Mouse (Mus musculus) c-Kit-negative CD71-positive TER-119-positive erythroid progenitor cells, embryonic 14.5 days (primary cell): ENCODE results near the gene Klhl36.
"Not testable (repeated sequence)": the region's sequence is repeated elsewhere in the genome, so short reads cannot be mapped to it uniquely, and the experiment has no call there.

Source experiments
- DNase-seq: peaks from one replicate; pipeline ENCODE4 v3.0.0-alpha.2; 2013; ENCODE audit warnings: low read depth, low spot score

The Klhl36 gene

GRCm38 (mm10) chr8:119835270-119835669, 26.8 kb upstream of the Klhl36 start:
- DNase-seq: no peak

- DNase-seq: no peak
These were observed 25.2 kb upstream of the Klhl36 start for GRCm38 (mm10) chr8:119836831-119837230.

- no peak for DNase-seq
These were observed 24.5 kb upstream of the Klhl36 start for GRCm38 (mm10) chr8:119837553-119838071.

GRCm38 (mm10) chr8:119838100-119838982, 23.7 kb upstream of the Klhl36 start:
- no peak for DNase-seq

GRCm38 (mm10) chr8:119838983-119839340, 23.1 kb upstream of the Klhl36 start:
- DNase-seq: no peak

- DNase-seq: no peak
These were observed 22.5 kb upstream of the Klhl36 start for GRCm38 (mm10) chr8:119839419-119840021.

- peak; percentile 75 for DNase-seq
These were observed 21.7 kb upstream of the Klhl36 start, which contains the start of gene Cotl1 for GRCm38 (mm10) chr8:119840275-119840808. Cotl1 (minus strand) TSS chr8:119840544.

- DNase-seq: no peak
These were observed 21.1 kb upstream of the Klhl36 start for GRCm38 (mm10) chr8:119840905-119841411.

GRCm38 (mm10) chr8:119843444-119843843, 18.6 kb upstream of the Klhl36 start:
- peak; percentile 52 for DNase-seq

GRCm38 (mm10) chr8:119844577-119844976, 17.5 kb upstream of the Klhl36 start:
- DNase-seq: no peak

- not testable (repeated sequence) for DNase-seq
These were observed 16.3 kb upstream of the Klhl36 start for GRCm38 (mm10) chr8:119845741-119846140.

GRCm38 (mm10) chr8:119847232-119847922, 14.7 kb upstream of the Klhl36 start:
- no peak for DNase-seq

- no peak for DNase-seq
These were observed 8.5 kb upstream of the Klhl36 start for GRCm38 (mm10) chr8:119853521-119853920.

- no peak for DNase-seq
These were observed 8.0 kb upstream of the Klhl36 start for GRCm38 (mm10) chr8:119854035-119854434.

- no peak for DNase-seq
These were observed 6.4 kb upstream of the Klhl36 start for GRCm38 (mm10) chr8:119855656-119856055.

- DNase-seq: no peak
These were observed 4.3 kb upstream of the Klhl36 start for GRCm38 (mm10) chr8:119857767-119858166.

GRCm38 (mm10) chr8:119862390-119862734, 296 bp downstream of the Klhl36 start:
- DNase-seq: no peak

GRCm38 (mm10) chr8:119862749-119863148, 683 bp downstream of the Klhl36 start:
- DNase-seq: no peak

- DNase-seq: no peak
These were observed 7.5 kb downstream of the Klhl36 start for GRCm38 (mm10) chr8:119869616-119870015.

- peak; percentile 48 for DNase-seq
These were observed 11.1 kb downstream of the Klhl36 start for GRCm38 (mm10) chr8:119873181-119873580.

- no peak for DNase-seq
These were observed 19.2 kb downstream of the Klhl36 start for GRCm38 (mm10) chr8:119881301-119881700.

- DNase-seq: no peak
These were observed 19.9 kb downstream of the Klhl36 start for GRCm38 (mm10) chr8:119881917-119882316.
